Mouse (Mus musculus): Measurements from ENCODE around the gene Cep41.

Gene Cep41

GRCm38 (mm10) chr6:30710371-30711364, 17.1 kb upstream of the Cep41 start:
- no peak for DNase-seq (ENCODE audit: low spot score)

- DNase-seq (ENCODE audit: low spot score): no peak
Measured at GRCm38 (mm10) chr6:30709115-30709514, 15.6 kb upstream of the Cep41 start.

GRCm38 (mm10) chr6:30703977-30704602, 10.5 kb upstream of the Cep41 start:
- DNase-seq (ENCODE audit: low spot score): peak; percentile 38

- DNase-seq (ENCODE audit: low spot score): no peak
Measured at GRCm38 (mm10) chr6:30703476-30703875, 9.9 kb upstream of the Cep41 start.

GRCm38 (mm10) chr6:30702881-30703280, 9.3 kb upstream of the Cep41 start:
- no peak for DNase-seq (ENCODE audit: low spot score)

GRCm38 (mm10) chr6:30700182-30700581, 6.6 kb upstream of the Cep41 start:
- DNase-seq (ENCODE audit: low spot score): no peak

GRCm38 (mm10) chr6:30698036-30698435, 4.5 kb upstream of the Cep41 start:
- no peak for DNase-seq (ENCODE audit: low spot score)

- DNase-seq (ENCODE audit: low spot score): peak; percentile 64
Measured at GRCm38 (mm10) chr6:30697464-30697863, 3.9 kb upstream of the Cep41 start.

- DNase-seq (ENCODE audit: low spot score): no peak
Measured at GRCm38 (mm10) chr6:30695124-30695523, 1.6 kb upstream of the Cep41 start.

- DNase-seq (ENCODE audit: low spot score): no peak
Measured at GRCm38 (mm10) chr6:30694209-30694608, 660 bp upstream of the Cep41 start.

- peak; percentile 43 for DNase-seq (ENCODE audit: low spot score)
Measured at GRCm38 (mm10) chr6:30692826-30693225, 723 bp downstream of the Cep41 start.

- DNase-seq (ENCODE audit: low spot score): no peak
Measured at GRCm38 (mm10) chr6:30687198-30687597, 6.4 kb downstream of the Cep41 start.

GRCm38 (mm10) chr6:30684570-30684969, 9.0 kb downstream of the Cep41 start:
- DNase-seq (ENCODE audit: low spot score): peak; percentile 50

GRCm38 (mm10) chr6:30681935-30682900, 11.3 kb downstream of the Cep41 start:
- no peak for DNase-seq (ENCODE audit: low spot score)

GRCm38 (mm10) chr6:30680442-30680841, 13.1 kb downstream of the Cep41 start:
- no peak for DNase-seq (ENCODE audit: low spot score)

- DNase-seq (ENCODE audit: low spot score): no peak
Measured at GRCm38 (mm10) chr6:30679567-30679966, 14.0 kb downstream of the Cep41 start.

GRCm38 (mm10) chr6:30678482-30678881, 15.1 kb downstream of the Cep41 start:
- DNase-seq (ENCODE audit: low spot score): no peak

GRCm38 (mm10) chr6:30677591-30677990, 16.0 kb downstream of the Cep41 start:
- no peak for DNase-seq (ENCODE audit: low spot score)

GRCm38 (mm10) chr6:30676506-30676905, 17.0 kb downstream of the Cep41 start:
- no peak for DNase-seq (ENCODE audit: low spot score)

- DNase-seq (ENCODE audit: low spot score): no peak
Measured at GRCm38 (mm10) chr6:30675281-30675771, 18.2 kb downstream of the Cep41 start.

GRCm38 (mm10) chr6:30674714-30675280, 18.8 kb downstream of the Cep41 start:
- DNase-seq (ENCODE audit: low spot score): no peak

Measured in adipocyte (in vitro differentiated cells).